ENCODE assay signal across 9 mouse cellular contexts in genomic region chr11:7199736-7200392, GRCm38 (mm10). TPM values are rescaled to one million over a fixed set of nuclear protein-coding genes. Genes with fewer than 3 reads are reported as not detected.
DNase-seq lines count a peak whose midpoint lies in the region; ATAC-seq and TF ChIP-seq lines count a peak whose summit lies in the region.
"Had no signal": no experiment of that assay in that cellular context is flagged by ENCODE, and none has a peak within 500 bp of the region (broad histone marks: within the 10 kb centered on the region; RNA-seq: fewer than 3 reads in every experiment).

No protein-coding gene starts in this region.

- no peaks in the 10 kb centered on the region for H3K9me3 ChIP-seq in neural tube, embryonic 14.5 days (ENCODE audit: control insufficient read depth, low read length)

- H3K4me2 ChIP-seq in neural tube, embryonic 14.5 days (ENCODE audit: low read depth, low read length) = no peak overlapping the region

- 0 out of 2 replicates have a peak, but pooled peaks have one; percentile 6 for TF ChIP-seq CTCF in kidney, adult 2 months (conservative IDR thresholded peaks at IDR 0.05; ENCODE audit: insufficient read depth, insufficient read length, low read depth, low read length)

- no peaks in the 10 kb centered on the region for H3K27me3 ChIP-seq in kidney, adult 2 months (replicated peaks; ENCODE audit: control insufficient read depth, insufficient read depth, low read length)
- no peaks in the 10 kb centered on the region for H3K27me3 ChIP-seq in neural tube, embryonic 14.5 days (ENCODE audit: control insufficient read depth, insufficient read depth, low read length)

- peak; percentile 73 for DNase-seq in kidney, adult 2 months
- DNase-seq in kidney, adult 11 months = no peak
- DNase-seq in ES-CJ7 (ENCODE audit: low read depth, low spot score) = peak; percentile 71
- DNase-seq in adrenal gland, postnatal 14 days = peak; percentile 73
- peak; percentile 52 to 74 for DNase-seq in left cerebral cortex, postnatal 25 days (ENCODE audit: low spot score in 2 of 2)

- TF ChIP-seq POLR2A in kidney, adult 2 months (IDR thresholded peaks at IDR 0.05; ENCODE audit: low read depth, low read length) = no peak

- H3K27ac ChIP-seq in kidney, adult 2 months (ENCODE audit: insufficient read depth, low read depth, low read length) = no peak overlapping the region
- no peak overlapping the region for H3K27ac ChIP-seq in neural tube, embryonic 14.5 days (ENCODE audit: low read depth, low read length)

- H3K4me1 ChIP-seq in kidney, adult 2 months (ENCODE audit: control insufficient read depth, insufficient read depth, low read length) = peaks cover 8% of the 10 kb centered on the region; the same call in 1 of the 2 replicates
- H3K4me1 ChIP-seq in neural tube, embryonic 14.5 days (ENCODE audit: control insufficient read depth, insufficient read depth, low read length) = no peaks in the 10 kb centered on the region

- intact Hi-C loops in left cerebral cortex, postnatal 25 days (cut with DNase I) = loop anchor here (5.0 kb wide), 1 partner anchor 543 kb away; the partner anchor contains the start of gene Ramp3

- 49% methylated on average over 14 of the region's 14 CpGs for WGBS in kidney, adult 2 months
- WGBS in neural tube, embryonic 14.5 days = 59% methylated on average over 14 of the region's 14 CpGs

- peak; percentile 94 for ATAC-seq in frontal cortex, adult (ENCODE audit: low TSS enrichment)
- ATAC-seq in neural tube, embryonic 14.5 days (ENCODE audit: low read depth) = peak; percentile 26; the same call in 1 of the 2 replicates
- no peak for ATAC-seq in activated CD4-positive, CD25-positive, alpha-beta regulatory T cell, adult 4 months

- no peak overlapping the region for H3K9ac ChIP-seq in neural tube, embryonic 14.5 days (replicated peaks; ENCODE audit: low read depth, low read length)

- no peak overlapping the region for H3K4me3 ChIP-seq in kidney, adult 2 months (ENCODE audit: insufficient read depth, low read depth, low read length)
- H3K4me3 ChIP-seq in neural tube, embryonic 14.5 days (ENCODE audit: low read depth, low read length) = no peak overlapping the region

- H3K36me3 ChIP-seq in kidney, adult 2 months (ENCODE audit: control insufficient read depth, insufficient read depth, low read length) = no peaks in the 10 kb centered on the region
- no peaks in the 10 kb centered on the region for H3K36me3 ChIP-seq in neural tube, embryonic 14.5 days (ENCODE audit: control insufficient read depth, insufficient read depth, low read length)

RNA-seq across cellular contexts. Expression of gene Igfbp1, which starts 2.3 kb away (rescaled TPM):
- 28.0 and 37.5 TPM in 2 replicates for polyA plus RNA-seq in kidney, adult 2 months (2012; rRNA removed)
- total RNA-seq in adrenal gland, postnatal 14 days (2021) = 3.5 and 20.9 TPM in 2 replicates
- total RNA-seq in left cerebral cortex, postnatal 25 days (2021) = not detected
- polyA plus RNA-seq in neural tube, embryonic 14.5 days (2014; fragmentation: Nextera tagmentation; extraction: Ambion mirVana) = 0.46 TPM in 1 of 2 replicates, not detected in the other
- polyA plus RNA-seq in activated CD4-positive, CD25-positive, alpha-beta regulatory T cell, adult 4 months (2017; shearing (Covaris generic)) = not detected

RNA-seq across cellular contexts. Expression of gene Gm11985, which starts 11.5 kb away (rescaled TPM):
- not detected in 2 replicates for polyA plus RNA-seq in kidney, adult 2 months (2012; rRNA removed)
- not detected in 2 replicates for total RNA-seq in adrenal gland, postnatal 14 days (2021)
- total RNA-seq in left cerebral cortex, postnatal 25 days (2021) = not detected
- 0.20 TPM in 1 of 2 replicates, not detected in the other for polyA plus RNA-seq in neural tube, embryonic 14.5 days (2014; fragmentation: Nextera tagmentation; extraction: Ambion mirVana)
- not detected for polyA plus RNA-seq in activated CD4-positive, CD25-positive, alpha-beta regulatory T cell, adult 4 months (2017; shearing (Covaris generic))
- total RNA-seq: layer of hippocampus, postnatal 36 days had no signal

RNA-seq across cellular contexts. Expression of gene Igfbp3, which starts 13.9 kb away (rescaled TPM):
- polyA plus RNA-seq in kidney, adult 2 months (2012; rRNA removed) = 300 and 359 TPM in 2 replicates
- total RNA-seq in adrenal gland, postnatal 14 days (2021) = 65.5 and 97.6 TPM in 2 replicates
- total RNA-seq in left cerebral cortex, postnatal 25 days (2021) = 10 to 100 TPM; 11.8 to 14.4 TPM
- 14.2 and 23.3 TPM in 2 replicates for polyA plus RNA-seq in neural tube, embryonic 14.5 days (2014; fragmentation: Nextera tagmentation; extraction: Ambion mirVana)
- not detected for polyA plus RNA-seq in activated CD4-positive, CD25-positive, alpha-beta regulatory T cell, adult 4 months (2017; shearing (Covaris generic))

Comparison
In these comparisons a context has a peak if more than half of its experiments do, and no peak if none do; other contexts are left out.
1. RNA of gene Igfbp1, which starts 2.3 kb away (polyA plus RNA-seq): 28.0 to 37.5 TPM in kidney, adult 2 months; not detected in activated CD4-positive, CD25-positive, alpha-beta regulatory T cell, adult 4 months and 0.46 TPM in neural tube, embryonic 14.5 days; every median in the first group is over 10 times any median in the second.
2. RNA of gene Igfbp3, which starts 13.9 kb away (polyA plus RNA-seq): 300 to 359 TPM in kidney, adult 2 months; 14.2 to 23.3 TPM in neural tube, embryonic 14.5 days and not detected in activated CD4-positive, CD25-positive, alpha-beta regulatory T cell, adult 4 months; every median in the first group is over 10 times any median in the second.